Mouse (Mus musculus) heart, postnatal 14 days (tissue): ENCODE measurements around the gene Zfp148. TPM values are rescaled to one million over a fixed set of nuclear protein-coding genes. Genes with fewer than 3 reads are reported as not detected.
"Not testable (repeated sequence)": the region's sequence is repeated elsewhere in the genome, so short reads cannot be mapped to it uniquely, and the experiment has no call there.

Experiments
- DNase-seq, 2 experiments: peaks; one replicate each; pipeline ENCODE4 v3.0.0; 2021 to 2022
- intact Hi-C: fragments of 180-260 bp; cut with DNase I; formaldehyde crosslinking; loops from one replicate; pipeline ENCODE4 v1.15.1; 2025
- total RNA-seq, 2 experiments: library from RNA; stranded (reverse); gene quantifications; 2 replicates each; pipeline ENCODE4 v1.2.3; 2021

The Zfp148 gene
- total RNA-seq, 2 experiments from 2014 or later: 46.5 to 48.6 TPM

DNA sequence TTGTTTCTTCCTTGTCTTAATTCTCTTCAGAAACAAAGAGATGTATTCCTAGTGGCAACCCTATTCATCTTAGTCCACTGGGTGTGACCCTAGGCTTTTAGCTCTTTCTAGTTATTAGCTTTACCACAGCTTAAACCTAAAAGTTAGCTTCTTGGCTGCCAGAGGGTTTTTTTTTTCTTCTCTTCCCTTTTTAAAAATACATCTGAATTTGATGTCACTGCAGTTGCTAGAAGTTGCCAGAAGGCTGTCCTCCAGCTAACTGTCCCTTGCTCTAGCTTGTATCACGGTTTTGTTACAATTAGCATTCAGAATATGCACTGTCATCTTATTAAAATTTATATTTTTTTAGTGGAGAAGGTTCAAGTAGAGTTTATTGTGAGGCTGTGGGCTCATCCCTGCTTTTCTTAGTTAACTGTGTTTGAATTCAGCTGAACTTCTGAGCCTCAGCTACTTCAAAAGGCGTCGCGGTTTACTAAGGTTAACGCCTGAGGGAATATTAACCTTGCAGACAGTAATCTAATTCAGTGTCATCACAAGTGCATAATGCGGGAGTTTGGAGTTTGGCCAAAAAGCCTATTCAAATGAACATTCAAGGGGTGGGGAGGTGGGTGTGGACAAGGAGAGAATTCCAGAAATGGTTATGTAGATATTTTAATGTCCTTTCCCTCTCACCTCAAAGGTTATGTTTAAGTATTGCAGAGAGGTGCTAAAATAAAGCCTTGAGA is 1.3 kb upstream of the Zfp148 start:
- intact Hi-C loops: no loop called here
- no peak for DNase-seq

DNA sequence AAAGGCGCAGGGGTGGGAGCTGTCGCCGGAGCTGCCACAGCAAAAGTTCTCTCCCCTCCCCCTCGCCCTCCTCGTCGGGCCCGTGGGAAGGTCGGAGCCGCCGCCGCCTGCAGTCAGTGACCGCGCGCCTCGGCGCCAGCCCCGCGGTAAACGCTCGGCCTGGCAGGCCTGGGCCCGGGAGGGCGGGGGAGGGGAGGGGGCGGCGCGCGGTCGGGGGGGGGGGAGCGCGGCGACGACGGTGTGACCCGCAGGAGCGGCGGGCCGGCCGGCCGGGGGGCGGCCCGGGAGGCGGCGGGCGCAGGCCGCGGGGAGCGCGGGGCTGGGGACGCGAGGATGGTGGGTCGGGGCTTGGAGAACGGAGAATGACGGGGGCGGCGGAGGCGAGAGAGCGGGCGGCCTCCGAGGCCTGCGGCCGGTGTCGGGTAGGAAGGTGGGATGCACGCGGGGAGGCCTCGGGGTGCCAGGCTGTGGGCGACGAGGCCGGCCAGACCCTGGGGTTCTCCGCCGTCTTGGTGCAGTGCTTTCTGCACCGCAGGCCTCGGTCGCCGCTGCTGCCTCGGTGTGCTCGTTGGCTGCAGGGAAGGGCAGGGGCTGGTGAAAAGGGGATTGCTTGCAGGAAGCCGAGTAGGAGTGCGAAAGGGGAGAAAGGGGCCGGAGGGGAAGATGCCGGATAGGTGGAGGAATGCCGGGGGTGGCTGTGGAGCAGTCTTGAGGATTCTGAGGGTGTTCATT is 412 bp downstream of the Zfp148 start:
- intact Hi-C loops: loop anchor here (5.0 kb wide), 1 partner anchor 101 kb away; no protein-coding TSS in a partner anchor
- peak; percentile 51 to 52 for DNase-seq

DNA sequence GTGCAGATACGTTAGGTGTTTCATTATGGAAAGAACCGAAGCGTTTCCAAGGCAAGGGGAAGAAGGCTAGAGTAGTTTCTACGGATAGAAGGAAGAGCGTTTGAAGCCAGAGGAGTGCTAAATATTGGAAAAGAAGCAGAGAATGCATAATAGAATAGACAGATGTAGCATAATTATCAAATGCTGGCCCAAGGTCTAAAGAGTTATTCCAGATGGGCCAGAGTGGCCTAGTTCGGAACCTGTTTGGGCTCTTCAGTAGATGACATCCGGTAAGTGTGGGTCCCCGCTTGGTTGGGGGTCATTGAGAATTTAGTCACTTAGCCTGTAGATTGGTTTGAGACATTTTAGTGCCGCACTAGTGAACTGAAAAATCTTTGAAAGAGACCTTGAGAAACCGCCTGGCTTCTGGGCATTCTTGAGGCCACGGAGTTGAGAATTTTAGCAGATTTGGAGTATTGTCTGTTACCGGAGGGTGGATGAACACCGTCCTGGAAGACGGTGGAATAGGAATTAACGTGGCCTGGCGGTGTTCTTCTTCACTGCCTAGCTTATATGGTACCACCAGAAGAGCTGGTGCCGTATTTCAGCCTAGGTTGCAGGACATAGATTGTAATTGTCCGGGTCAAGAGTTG is 1.1 kb downstream of the Zfp148 start:
- intact Hi-C loops: loop anchor here (5.0 kb wide), 1 partner anchor 101 kb away; no protein-coding TSS in a partner anchor
- DNase-seq: no peak

DNA sequence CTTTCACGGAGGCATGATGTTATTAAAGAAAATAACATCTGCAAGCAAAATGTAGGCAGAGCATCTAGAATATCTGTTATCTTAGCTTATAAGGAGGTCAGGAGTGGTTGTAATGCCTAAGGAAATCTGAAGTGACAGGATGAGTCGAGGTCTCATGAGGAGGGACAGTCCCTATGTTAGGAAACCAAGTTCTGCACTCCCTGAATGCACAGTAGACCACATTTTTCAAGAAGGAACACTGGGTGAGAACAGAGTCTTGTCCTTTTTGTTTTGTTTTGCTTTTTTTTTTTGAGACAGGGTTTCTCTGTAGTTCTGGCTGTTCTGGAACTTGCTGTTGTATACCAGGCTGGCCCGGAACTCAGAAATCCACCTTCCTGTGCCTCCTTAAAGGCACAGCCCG is 1.7 kb downstream of the Zfp148 start:
- no peak for DNase-seq
- intact Hi-C loops: loop anchor here (5.0 kb wide), 1 partner anchor 100 kb away; no protein-coding TSS in a partner anchor

DNA sequence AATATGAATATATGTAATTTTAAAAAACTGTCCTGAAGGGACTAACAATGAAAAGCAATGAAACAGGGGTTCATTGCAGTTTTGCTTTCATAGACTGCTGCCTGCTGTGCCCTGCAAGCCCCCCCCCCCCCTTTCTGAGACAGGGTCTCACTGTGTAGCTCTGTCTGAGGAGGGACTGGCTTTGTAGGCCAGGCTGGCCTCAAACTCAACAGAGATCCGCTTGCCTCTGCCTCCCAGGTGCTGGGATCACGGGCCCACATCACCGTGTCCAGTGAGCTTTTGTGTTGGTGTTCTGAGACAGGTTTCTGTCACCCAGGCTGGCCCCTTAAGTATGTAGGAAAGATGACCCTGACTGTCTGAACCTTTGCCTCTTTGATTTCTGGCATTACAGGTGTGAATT is 2.9 kb downstream of the Zfp148 start:
- no peak for DNase-seq
- intact Hi-C loops: loop anchor here (5.0 kb wide), 1 partner anchor 99 kb away; no protein-coding TSS in a partner anchor

DNA sequence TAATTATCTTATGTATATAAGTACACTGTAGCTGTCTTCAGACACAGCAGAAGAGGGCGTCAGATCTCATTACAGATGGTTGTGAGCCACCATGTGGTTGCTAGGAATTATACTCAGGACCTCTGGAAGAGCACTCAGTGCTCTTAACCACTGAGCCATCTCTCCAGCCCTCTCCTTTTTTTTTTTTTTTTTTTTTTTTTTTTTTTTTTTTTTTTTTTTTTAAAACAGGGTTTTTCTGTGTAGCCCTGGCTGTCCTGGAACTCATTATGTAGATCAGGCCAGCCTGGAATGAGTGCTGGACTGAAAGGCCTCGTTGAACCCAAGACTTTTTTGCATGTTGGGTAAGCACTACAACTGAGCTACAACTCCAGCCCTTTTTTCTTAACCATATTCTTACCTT is 3.4 kb downstream of the Zfp148 start:
- not testable (repeated sequence) for DNase-seq
- intact Hi-C loops: loop anchor here (5.0 kb wide), 1 partner anchor 98 kb away; no protein-coding TSS in a partner anchor

DNA sequence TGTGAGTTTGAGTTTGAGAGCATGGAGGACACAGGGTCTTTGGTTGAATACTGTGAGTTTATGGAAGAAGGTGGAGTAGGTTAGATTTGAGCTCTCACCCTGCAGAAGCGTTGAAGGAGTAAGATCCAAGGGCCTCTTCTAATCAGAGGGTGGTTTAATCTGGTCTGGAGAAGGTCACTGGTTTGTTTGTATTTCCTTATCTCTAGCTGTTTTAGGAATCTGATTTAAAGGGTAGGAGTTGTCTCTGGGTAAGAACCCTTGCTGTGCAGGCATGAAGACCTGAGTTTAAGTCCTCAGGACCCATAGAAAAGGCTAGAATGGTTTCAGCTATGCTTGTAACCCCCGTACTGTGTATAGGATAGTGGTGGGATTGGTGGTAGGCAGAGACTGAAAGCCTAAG is 6.4 kb downstream of the Zfp148 start:
- intact Hi-C loops: no loop called here
- DNase-seq: no peak

DNA sequence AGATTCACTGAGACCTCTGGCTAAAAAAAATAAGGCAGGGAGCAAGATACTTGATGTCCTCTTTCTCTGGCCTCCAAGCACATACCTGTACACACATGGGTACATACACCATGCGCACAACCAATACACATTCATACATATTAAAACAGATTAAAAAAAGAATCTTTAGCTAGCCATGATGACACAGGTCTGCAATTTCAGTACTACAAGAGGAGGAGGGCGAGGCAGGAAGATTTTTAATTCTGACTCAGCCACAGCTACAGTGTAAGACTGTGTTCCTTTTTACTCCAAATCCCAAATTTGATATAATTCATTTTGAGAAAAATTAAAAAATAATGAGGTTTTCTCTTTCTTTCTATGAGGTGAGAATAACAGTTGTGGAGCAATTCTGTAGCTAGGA is 6.8 kb downstream of the Zfp148 start:
- DNase-seq: no peak
- intact Hi-C loops: no loop called here

DNA sequence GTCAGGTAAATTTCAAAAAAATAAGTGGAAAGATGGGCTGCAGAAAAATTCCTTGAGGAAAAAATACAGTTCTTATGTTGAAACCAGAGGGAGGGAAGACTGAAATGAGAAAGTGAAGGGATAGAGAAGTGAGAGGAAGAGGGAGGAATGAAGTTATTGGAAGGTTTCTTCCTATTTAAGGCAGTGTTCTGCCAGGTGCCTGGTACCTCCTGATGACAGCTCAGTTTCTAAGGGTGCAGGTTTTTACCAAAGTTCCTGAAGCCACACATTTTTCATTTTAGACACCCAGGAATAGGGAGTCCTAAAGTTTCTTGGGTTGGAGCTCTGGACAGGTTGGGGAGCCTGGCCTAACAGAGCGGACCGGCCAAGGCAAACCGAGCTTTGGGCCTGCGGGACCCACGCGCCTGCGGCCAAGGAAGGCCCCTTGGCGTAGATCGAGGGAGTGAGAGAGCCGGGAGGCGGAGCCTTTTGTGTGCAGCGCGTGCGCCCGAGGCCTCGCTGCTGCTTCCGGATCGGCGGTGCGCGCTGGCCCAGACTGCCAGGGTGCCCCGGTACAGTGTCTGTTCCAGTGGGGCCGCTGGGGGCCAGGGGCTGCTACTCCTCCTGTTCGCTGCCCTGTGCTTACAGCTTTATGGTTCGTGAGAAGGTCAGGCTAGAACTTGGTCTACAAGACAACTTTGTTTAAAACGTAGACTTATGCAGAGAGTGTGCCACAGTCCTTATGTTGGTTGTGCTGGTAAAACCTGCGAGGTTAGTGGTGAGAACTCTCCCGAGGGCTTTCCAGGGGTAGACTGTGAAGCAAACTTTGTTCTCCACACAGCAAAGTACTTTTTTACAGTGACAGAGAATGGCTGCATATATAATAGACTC is 19.5 kb downstream of the Zfp148 start:
- DNase-seq: peak; percentile 82 to 86
- intact Hi-C loops: no loop called here

DNA sequence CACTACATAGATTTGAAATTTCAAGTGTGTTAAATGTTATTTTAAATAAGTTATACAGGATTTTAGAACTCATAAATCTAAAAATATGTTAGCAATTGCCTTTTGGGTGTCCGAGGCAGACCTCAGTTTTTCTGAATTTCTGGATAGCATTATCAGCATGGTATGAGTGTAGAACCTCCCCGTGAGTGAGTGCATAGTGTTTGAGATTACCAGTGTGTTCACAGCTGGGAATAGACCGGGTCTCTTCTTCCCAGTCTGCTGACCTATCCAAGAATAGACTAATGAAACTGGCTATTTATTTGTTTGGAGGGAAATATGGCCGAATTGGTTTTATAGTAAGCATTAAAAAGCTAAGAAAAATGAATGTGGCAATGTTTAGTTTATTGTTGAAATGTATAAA is 20.3 kb downstream of the Zfp148 start:
- intact Hi-C loops: no loop called here
- no peak for DNase-seq

DNA sequence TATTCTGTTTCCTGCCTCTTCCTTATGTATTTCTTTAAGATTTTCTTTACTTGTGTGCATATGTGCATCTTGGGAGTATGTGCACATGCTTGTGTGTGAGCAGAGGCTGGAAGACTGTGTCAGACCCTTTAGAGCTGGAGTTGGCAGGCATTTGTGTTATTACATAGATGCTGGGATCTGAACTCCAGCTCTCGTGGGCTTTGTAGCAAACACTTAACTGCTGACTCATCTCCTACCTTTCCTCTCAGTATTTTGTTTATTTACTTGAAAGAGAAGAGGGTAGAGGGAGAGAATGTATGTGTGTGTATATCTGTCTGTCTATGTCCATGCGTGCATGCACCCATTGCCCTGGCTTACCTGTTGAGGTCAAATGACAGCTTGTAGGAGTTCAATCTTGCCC is 22.6 kb downstream of the Zfp148 start:
- no peak for DNase-seq
- intact Hi-C loops: no loop called here

DNA sequence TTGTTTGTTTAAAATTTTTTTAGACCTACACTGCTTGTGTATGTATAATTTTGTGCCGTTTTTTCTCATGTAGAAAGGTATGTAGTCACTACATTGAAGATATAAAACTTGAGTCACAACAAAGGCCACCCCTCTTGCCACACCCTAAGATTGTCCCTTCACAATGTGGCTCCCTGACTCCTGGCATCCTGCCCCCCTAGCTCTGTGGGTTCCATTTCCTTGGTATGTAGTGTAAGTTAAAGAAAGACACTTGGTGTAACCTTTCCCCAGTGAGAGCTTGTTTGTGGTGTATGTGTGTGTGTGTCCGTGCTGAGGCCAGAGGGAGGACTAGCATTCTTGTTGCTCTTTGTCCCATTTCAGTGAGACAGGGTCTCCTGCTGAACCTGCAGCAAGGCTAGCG is 23.4 kb downstream of the Zfp148 start:
- intact Hi-C loops: no loop called here

DNA sequence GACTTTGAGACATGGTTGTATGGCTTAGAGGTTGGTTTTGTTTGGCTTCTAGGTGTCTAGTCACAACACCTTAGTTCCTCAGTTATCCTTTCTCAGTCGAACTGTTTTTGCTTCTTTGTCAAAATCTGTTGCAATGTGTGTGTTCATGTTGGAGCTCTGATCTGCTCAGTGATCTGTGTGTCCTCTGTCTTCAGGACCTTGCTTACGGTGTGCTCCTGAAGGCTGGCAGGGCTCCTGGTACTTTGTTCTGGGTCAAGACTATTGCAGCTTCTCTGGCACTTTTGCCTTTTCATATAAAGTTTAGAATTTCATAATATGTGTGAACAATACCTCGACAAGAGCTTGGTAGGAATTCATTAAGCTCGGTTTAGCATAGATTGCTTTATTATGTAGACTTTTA is 24.9 kb downstream of the Zfp148 start:
- intact Hi-C loops: no loop called here
- no peak for DNase-seq

More for the DNA sequence above, 23.4 kb downstream of the Zfp148 start:
- no peak for DNase-seq

DNA sequence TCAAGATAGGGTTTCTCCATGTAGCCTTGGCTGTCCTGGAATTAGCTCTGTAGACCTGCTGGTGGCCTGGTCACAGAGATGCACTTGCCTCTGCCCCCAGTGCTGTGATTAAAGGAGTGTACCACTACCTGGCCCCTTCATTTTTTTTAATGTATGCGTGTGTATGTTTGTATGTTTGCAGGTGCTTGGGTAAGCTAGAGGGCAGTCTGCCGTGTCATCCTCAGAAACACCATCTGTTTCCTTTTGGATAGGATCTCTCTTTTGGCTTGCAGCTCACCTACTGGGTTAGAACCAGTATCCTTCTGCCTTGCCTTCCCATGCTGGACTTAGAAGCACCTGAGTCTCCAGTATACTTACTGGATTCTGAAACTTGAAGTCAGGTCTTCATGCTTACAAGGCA is 29.5 kb downstream of the Zfp148 start:
- DNase-seq: no peak
- intact Hi-C loops: no loop called here

DNA sequence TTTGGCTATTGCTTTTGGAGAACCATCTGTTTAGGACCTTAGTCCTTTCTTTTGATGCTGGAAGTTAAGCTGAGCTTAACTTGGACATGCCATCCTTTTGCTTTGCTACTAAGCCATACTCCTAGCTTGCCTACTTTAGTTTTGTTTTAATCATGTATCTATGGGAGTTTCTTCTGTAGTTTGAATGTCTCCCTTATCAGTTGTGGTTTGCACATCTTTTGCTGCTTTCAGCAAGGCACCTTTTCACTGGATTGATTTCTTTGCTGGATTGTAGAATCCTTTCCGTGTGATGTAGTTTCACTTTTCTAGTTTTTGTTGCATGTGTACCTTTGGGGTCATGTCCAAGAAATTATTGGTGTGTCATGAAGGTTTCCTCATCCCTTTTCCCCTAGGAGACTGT is 30.0 kb downstream of the Zfp148 start:
- intact Hi-C loops: no loop called here
- DNase-seq: no peak

DNA sequence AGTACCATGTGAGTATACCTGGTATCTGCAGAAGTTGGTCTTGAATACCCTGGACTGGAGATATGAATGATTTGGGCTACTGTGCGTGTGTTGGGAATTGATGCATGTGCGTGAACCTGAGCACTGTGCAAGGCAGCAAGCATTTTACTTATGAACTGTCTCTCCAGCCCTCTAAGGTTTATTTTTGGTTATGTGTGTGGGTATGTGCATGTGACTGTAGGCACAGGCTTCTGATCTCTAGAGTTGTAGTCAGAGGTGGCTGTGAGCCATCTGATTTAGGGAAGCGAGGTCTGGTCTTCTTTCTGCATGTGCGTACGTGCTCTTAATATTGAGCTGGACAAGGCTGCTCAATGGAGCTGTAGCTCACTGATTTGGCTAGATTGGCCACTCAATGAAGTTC is 33.6 kb downstream of the Zfp148 start:
- no peak for DNase-seq
- intact Hi-C loops: no loop called here

DNA sequence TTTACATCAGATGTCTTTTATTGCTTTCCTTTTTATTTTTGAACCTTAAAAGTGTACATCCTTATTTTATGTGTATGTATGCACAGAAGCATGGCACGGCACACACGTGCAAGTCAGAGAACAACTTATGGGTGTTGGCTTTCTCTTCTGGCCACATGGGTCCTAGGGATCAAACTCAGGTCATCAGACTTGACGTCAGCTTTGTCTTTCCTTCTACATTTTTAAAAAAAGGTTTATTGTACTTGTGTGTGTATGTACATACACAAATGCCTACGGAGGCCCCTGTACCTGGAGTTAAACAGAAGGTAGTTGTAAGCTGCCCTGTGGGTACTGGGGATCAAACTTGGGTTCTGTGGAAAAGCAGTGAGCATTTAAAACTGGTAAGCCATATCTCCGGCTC is 35.0 kb downstream of the Zfp148 start:
- DNase-seq: no peak
- intact Hi-C loops: no loop called here

DNA sequence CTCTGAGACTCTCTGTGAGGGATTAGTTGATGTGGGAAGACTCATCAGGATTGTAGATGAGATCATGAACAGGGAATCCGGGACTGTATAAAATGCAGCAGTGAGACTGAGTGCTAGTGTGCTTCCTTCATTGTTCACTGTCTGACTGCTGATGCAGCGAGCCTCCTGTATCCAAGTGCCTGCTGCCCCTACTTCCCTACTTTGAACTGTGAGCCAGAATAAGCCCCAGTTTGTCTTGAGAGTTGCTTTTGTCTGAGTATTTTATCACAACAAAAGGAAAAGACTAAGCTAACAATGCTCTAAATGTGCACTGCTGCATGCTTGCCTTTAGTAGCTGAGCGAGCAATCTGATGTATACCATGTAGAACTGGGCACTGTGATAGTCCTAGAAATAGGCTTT is 47.7 kb downstream of the Zfp148 start:
- no peak for DNase-seq
- intact Hi-C loops: no loop called here

DNA sequence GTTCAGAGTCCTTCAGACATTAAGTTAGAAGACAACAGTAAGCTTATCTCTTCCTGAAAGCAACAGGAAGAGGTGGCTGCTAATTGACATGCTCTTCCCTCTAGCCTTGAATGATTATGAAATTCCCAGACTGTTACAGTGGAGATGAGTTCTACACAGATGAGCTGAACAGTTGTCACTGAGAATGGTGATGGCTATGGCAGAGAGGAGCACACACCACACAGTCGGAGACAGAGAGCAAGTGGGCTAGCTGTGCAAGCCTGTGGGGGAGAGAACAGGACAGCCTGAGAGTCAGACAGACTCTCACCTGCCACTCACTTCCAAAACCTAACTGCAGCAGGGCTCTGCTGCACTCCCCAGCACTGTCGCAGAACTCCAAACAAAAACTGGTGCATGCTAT is 51.0 kb downstream of the Zfp148 start:
- intact Hi-C loops: no loop called here
- DNase-seq: no peak

DNA sequence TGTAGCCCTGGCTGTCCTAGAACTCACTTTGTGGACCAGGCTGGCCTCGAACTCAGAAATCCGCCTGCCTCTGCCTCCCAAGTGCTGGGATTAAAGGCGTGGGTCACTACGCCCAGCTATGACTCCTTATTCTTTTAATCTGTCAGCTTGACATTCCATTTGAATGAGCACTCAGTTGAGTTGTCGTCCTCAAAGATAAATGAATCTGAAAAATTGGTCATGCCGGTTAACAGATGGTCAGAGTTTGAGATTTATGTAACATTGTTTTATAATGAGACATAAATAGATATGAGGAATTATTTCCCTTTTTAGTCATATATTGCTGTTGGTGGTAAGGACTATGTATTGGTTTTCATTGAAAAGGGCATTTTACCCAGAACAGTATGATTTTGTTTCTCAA is 60.4 kb downstream of the Zfp148 start:
- intact Hi-C loops: no loop called here
- DNase-seq: no peak

DNA sequence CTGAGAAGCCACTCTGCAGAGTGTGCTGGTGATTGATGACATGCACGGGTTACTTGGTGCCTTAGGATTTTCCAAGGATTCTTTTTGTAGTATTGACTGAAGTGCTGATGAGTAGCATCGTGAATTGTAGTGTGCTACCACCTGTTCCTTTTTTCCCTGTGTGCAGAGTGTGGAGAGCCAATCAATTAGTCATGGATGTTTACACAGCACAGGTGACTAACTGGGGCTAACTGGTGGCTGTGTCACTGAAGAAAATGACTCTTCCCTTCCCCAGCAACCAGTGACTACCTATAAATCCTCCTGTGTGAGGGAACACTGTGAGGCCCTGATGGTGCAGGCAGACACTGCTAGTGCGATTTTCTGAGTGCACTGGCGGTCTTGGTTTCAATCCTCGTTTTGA is 66.2 kb downstream of the Zfp148 start:
- intact Hi-C loops: no loop called here

More for the DNA sequence above, 66.2 kb downstream of the Zfp148 start:
- no peak for DNase-seq
